Mouse (Mus musculus) bone marrow macrophage, adult 2 months (primary cell): ENCODE data around the gene Pacrg.

ENCODE experiments used
- CTCF ChIP-seq: IDR thresholded peaks from 2 replicates; pipeline ENCODE4 v1.5.1; 2012; ENCODE audit warnings: low read depth, mild to moderate bottlenecking, low read length, moderate library complexity
- POLR2A ChIP-seq: IDR thresholded peaks from 2 replicates; pipeline ENCODE4 v1.6.1; 2012; ENCODE audit warnings: mild to moderate bottlenecking, low read depth, low read length, borderline replicate concordance

DNA sequence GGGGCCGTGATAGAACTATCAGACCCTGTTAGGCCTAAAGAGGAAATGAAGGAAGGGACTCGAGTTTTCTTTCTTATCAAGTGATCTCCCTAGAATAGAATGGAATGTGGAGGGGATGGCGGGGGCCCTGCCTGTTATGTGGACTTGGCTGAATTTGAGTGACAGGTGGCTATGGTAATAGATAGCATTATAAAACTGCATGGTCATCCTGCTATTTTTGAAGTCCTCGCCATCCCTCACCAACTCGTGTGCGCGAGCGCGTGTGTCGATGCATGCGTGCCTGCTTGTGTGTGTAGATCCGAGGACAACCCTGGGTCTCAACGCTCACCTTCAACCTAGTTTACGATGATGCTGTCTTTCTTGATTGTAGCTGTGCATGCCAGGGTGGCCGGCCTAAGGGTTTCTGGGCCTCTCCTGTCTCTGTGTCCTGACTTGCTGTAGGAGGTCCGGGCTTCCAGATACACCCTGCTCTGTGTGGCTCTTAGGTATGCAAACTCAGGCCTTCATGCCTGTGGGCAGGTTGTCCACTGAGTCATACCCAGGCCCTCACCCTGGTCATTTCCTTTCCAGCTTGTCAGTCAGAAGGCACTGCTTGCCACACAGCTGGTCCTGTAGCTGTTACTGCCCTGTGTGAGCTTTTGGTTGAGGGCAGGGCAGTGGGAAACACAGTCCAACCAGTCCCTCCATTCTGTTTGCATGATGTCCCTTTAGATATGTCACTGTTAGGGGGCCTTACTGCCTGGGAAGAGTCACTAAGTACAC lies 287.6 kb downstream of the Pacrg start:
- TF ChIP-seq CTCF: no peak
- no peak for TF ChIP-seq POLR2A
